Mouse (Mus musculus): ENCODE results near the gene Ormdl2. TPM values are rescaled to one million over a fixed set of nuclear protein-coding genes. Genes with fewer than 3 reads are reported as not detected.
A peak's percentile ranks its signal among the peaks of the same experiment; 100 is the strongest.

Gene Ormdl2
- polyA plus RNA-seq (2014; fragmentation: Nextera tagmentation; extraction: Ambion mirVana): 70.1 and 73.0 TPM in 2 replicates

- Histone ChIP-seq H3K4me2 (ENCODE audit: low read depth, low read length, severe bottlenecking) (peak within 1 kb of the TSS; percentile 81), H3K4me3 (ENCODE audit: low read depth, low read length) (peak within 1 kb of the TSS; percentile 89), H3K4me1 (replicated peaks; ENCODE audit: control insufficient read depth, insufficient read depth, low read length) (no peaks in the 10 kb centered on the region; the same call in 1 of the 2 replicates), H3K27ac (ENCODE audit: low read depth, low read length) (peak within 1 kb of the TSS; percentile 46; the same call in 1 of the 2 replicates), H3K36me3 (ENCODE audit: control insufficient read depth, insufficient read depth, low read length) (peaks cover 9% of the 10 kb centered on the region; the same call in 1 of the 2 replicates), H3K9ac (ENCODE audit: low read length) (peak within 1 kb of the TSS; percentile 87), H3K27me3 (ENCODE audit: control insufficient read depth, insufficient read depth, low read length) (no peaks in the 10 kb centered on the region), H3K9me3 (ENCODE audit: control insufficient read depth, low read length) (no peaks in the 10 kb centered on the region)
- under 1% methylated on average over 46 of the region's 46 CpGs for WGBS
- ATAC-seq (replicated peaks; ENCODE audit: low FRiP score) (peak; percentile 100), DNase-seq (ENCODE audit: low spot score) (peak; percentile 99)
Measured at GRCm38 (mm10) chr10:128821358-128822056, at the start of gene Ormdl2. Gene Ormdl2 (minus strand): TSS chr10:128821645.

- 88% methylated on average over 3 of the region's 3 CpGs for WGBS
- Histone ChIP-seq H3K36me3 (ENCODE audit: control insufficient read depth, insufficient read depth, low read length) (peaks cover 6% of the 10 kb centered on the region; the same call in 1 of the 2 replicates), H3K27me3 (ENCODE audit: control insufficient read depth, insufficient read depth, low read length) (no peaks in the 10 kb centered on the region)
Measured at GRCm38 (mm10) chr10:128870341-128870740, 48.9 kb upstream of the Ormdl2 start.

GRCm38 (mm10) chr10:128866518-128866917 is 45.1 kb upstream of the Ormdl2 start:
- WGBS: 93% methylated on average over 1 of the region's 1 CpGs
- Histone ChIP-seq H3K9ac (ENCODE audit: low read length) (no peak overlapping the region), H3K4me2 (ENCODE audit: low read depth, low read length, severe bottlenecking) (no peak overlapping the region), H3K4me3 (ENCODE audit: low read depth, low read length) (no peak overlapping the region), H3K36me3 (ENCODE audit: control insufficient read depth, insufficient read depth, low read length) (peaks cover 2% of the 10 kb centered on the region; the same call in 1 of the 2 replicates), H3K27ac (ENCODE audit: low read depth, low read length) (no peak overlapping the region), H3K4me1 (replicated peaks; ENCODE audit: control insufficient read depth, insufficient read depth, low read length) (no peaks in the 10 kb centered on the region), H3K27me3 (ENCODE audit: control insufficient read depth, insufficient read depth, low read length) (no peaks in the 10 kb centered on the region), H3K9me3 (ENCODE audit: control insufficient read depth, low read length) (no peaks in the 10 kb centered on the region)
- ATAC-seq (replicated peaks; ENCODE audit: low FRiP score) (no peak), DNase-seq (ENCODE audit: low spot score) (no peak)

More at GRCm38 (mm10) chr10:128870341-128870740, 48.9 kb upstream of the Ormdl2 start:
- no peak overlapping the region for H3K4me3 ChIP-seq (ENCODE audit: low read depth, low read length)
- ATAC-seq (replicated peaks; ENCODE audit: low FRiP score) (no peak), DNase-seq (ENCODE audit: low spot score) (no peak)
- no peaks in the 10 kb centered on the region for H3K4me1 ChIP-seq (replicated peaks; ENCODE audit: control insufficient read depth, insufficient read depth, low read length)
- no peak overlapping the region for H3K27ac ChIP-seq (ENCODE audit: low read depth, low read length)
- no peak overlapping the region for H3K4me2 ChIP-seq (ENCODE audit: low read depth, low read length, severe bottlenecking)
- H3K9me3 ChIP-seq (ENCODE audit: control insufficient read depth, low read length): no peaks in the 10 kb centered on the region
- no peak overlapping the region for H3K9ac ChIP-seq (ENCODE audit: low read length)

- Histone ChIP-seq H3K4me2 (ENCODE audit: low read depth, low read length, severe bottlenecking) (no peak overlapping the region), H3K4me1 (replicated peaks; ENCODE audit: control insufficient read depth, insufficient read depth, low read length) (no peaks in the 10 kb centered on the region), H3K27ac (ENCODE audit: low read depth, low read length) (no peak overlapping the region), H3K9me3 (ENCODE audit: control insufficient read depth, low read length) (no peaks in the 10 kb centered on the region), H3K4me3 (ENCODE audit: low read depth, low read length) (no peak overlapping the region), H3K36me3 (ENCODE audit: control insufficient read depth, insufficient read depth, low read length) (peaks cover 2% of the 10 kb centered on the region; the same call in 1 of the 2 replicates), H3K9ac (ENCODE audit: low read length) (no peak overlapping the region), H3K27me3 (ENCODE audit: control insufficient read depth, insufficient read depth, low read length) (no peaks in the 10 kb centered on the region)
- WGBS: 88% methylated on average over 3 of the region's 3 CpGs
- DNase-seq (ENCODE audit: low spot score) (no peak), ATAC-seq (replicated peaks; ENCODE audit: low FRiP score) (no peak)
Measured at GRCm38 (mm10) chr10:128866042-128866441, 44.6 kb upstream of the Ormdl2 start.

- Histone ChIP-seq H3K9ac (ENCODE audit: low read length) (no peak overlapping the region), H3K27ac (ENCODE audit: low read depth, low read length) (no peak overlapping the region), H3K9me3 (ENCODE audit: control insufficient read depth, low read length) (no peaks in the 10 kb centered on the region), H3K4me3 (ENCODE audit: low read depth, low read length) (no peak overlapping the region), H3K27me3 (ENCODE audit: control insufficient read depth, insufficient read depth, low read length) (no peaks in the 10 kb centered on the region), H3K36me3 (ENCODE audit: control insufficient read depth, insufficient read depth, low read length) (no peaks in the 10 kb centered on the region; the same call in 1 of the 2 replicates), H3K4me2 (ENCODE audit: low read depth, low read length, severe bottlenecking) (no peak overlapping the region), H3K4me1 (replicated peaks; ENCODE audit: control insufficient read depth, insufficient read depth, low read length) (no peaks in the 10 kb centered on the region)
- DNase-seq (ENCODE audit: low spot score) (no peak), ATAC-seq (replicated peaks; ENCODE audit: low FRiP score) (no peak)
Measured at GRCm38 (mm10) chr10:128861176-128861575, 39.7 kb upstream of the Ormdl2 start.

GRCm38 (mm10) chr10:128850339-128850738 is 28.9 kb upstream of the Ormdl2 start:
- Histone ChIP-seq H3K4me1 (replicated peaks; ENCODE audit: control insufficient read depth, insufficient read depth, low read length) (no peaks in the 10 kb centered on the region), H3K9ac (ENCODE audit: low read length) (no peak overlapping the region), H3K36me3 (ENCODE audit: control insufficient read depth, insufficient read depth, low read length) (0 out of 2 replicates have a peak, but pooled peaks cover 3% of the 10 kb centered on the region), H3K4me3 (ENCODE audit: low read depth, low read length) (no peak overlapping the region), H3K27me3 (ENCODE audit: control insufficient read depth, insufficient read depth, low read length) (no peaks in the 10 kb centered on the region), H3K9me3 (ENCODE audit: control insufficient read depth, low read length) (no peaks in the 10 kb centered on the region), H3K27ac (ENCODE audit: low read depth, low read length) (no peak overlapping the region), H3K4me2 (ENCODE audit: low read depth, low read length, severe bottlenecking) (no peak overlapping the region)
- no peak for ATAC-seq (replicated peaks; ENCODE audit: low FRiP score)
- no peak for DNase-seq (ENCODE audit: low spot score)
- 82% methylated on average over 3 of the region's 3 CpGs for WGBS

- H3K4me1 ChIP-seq (replicated peaks; ENCODE audit: control insufficient read depth, insufficient read depth, low read length): no peaks in the 10 kb centered on the region
- no peaks in the 10 kb centered on the region for H3K9me3 ChIP-seq (ENCODE audit: control insufficient read depth, low read length)
- no peak overlapping the region for H3K9ac ChIP-seq (ENCODE audit: low read length)
- H3K36me3 ChIP-seq (ENCODE audit: control insufficient read depth, insufficient read depth, low read length): 0 out of 2 replicates have a peak, but pooled peaks cover 3% of the 10 kb centered on the region
- 83% methylated on average over 2 of the region's 2 CpGs for WGBS
- no peaks in the 10 kb centered on the region for H3K27me3 ChIP-seq (ENCODE audit: control insufficient read depth, insufficient read depth, low read length)
- no peak overlapping the region for H3K27ac ChIP-seq (ENCODE audit: low read depth, low read length)
- no peak for DNase-seq (ENCODE audit: low spot score)
- ATAC-seq (replicated peaks; ENCODE audit: low FRiP score): no peak
- H3K4me3 ChIP-seq (ENCODE audit: low read depth, low read length): no peak overlapping the region
- H3K4me2 ChIP-seq (ENCODE audit: low read depth, low read length, severe bottlenecking): no peak overlapping the region
Measured at GRCm38 (mm10) chr10:128848426-128848825, 27.0 kb upstream of the Ormdl2 start.

- WGBS: 96% methylated on average over 4 of the region's 4 CpGs
- H3K27me3 ChIP-seq (ENCODE audit: control insufficient read depth, insufficient read depth, low read length): no peaks in the 10 kb centered on the region
- ATAC-seq (replicated peaks; ENCODE audit: low FRiP score): no peak
- 0 out of 2 replicates have a peak, but pooled peaks cover 3% of the 10 kb centered on the region for H3K36me3 ChIP-seq (ENCODE audit: control insufficient read depth, insufficient read depth, low read length)
- H3K27ac ChIP-seq (ENCODE audit: low read depth, low read length): no peak overlapping the region
- no peaks in the 10 kb centered on the region for H3K4me1 ChIP-seq (replicated peaks; ENCODE audit: control insufficient read depth, insufficient read depth, low read length)
- H3K9me3 ChIP-seq (ENCODE audit: control insufficient read depth, low read length): no peaks in the 10 kb centered on the region
- H3K4me3 ChIP-seq (ENCODE audit: low read depth, low read length): no peak overlapping the region
- H3K4me2 ChIP-seq (ENCODE audit: low read depth, low read length, severe bottlenecking): no peak overlapping the region
- H3K9ac ChIP-seq (ENCODE audit: low read length): no peak overlapping the region
- no peak for DNase-seq (ENCODE audit: low spot score)
Measured at GRCm38 (mm10) chr10:128846664-128847063, 25.2 kb upstream of the Ormdl2 start.

GRCm38 (mm10) chr10:128845516-128845915 is 24.1 kb upstream of the Ormdl2 start:
- no peak overlapping the region for H3K9ac ChIP-seq (ENCODE audit: low read length)
- DNase-seq (ENCODE audit: low spot score): no peak
- no peak overlapping the region for H3K4me3 ChIP-seq (ENCODE audit: low read depth, low read length)
- no peaks in the 10 kb centered on the region for H3K27me3 ChIP-seq (ENCODE audit: control insufficient read depth, insufficient read depth, low read length)
- peaks cover 3% of the 10 kb centered on the region; the same call in 1 of the 2 replicates for H3K36me3 ChIP-seq (ENCODE audit: control insufficient read depth, insufficient read depth, low read length)
- no peaks in the 10 kb centered on the region for H3K4me1 ChIP-seq (replicated peaks; ENCODE audit: control insufficient read depth, insufficient read depth, low read length)
- no peak overlapping the region for H3K4me2 ChIP-seq (ENCODE audit: low read depth, low read length, severe bottlenecking)
- no peak overlapping the region for H3K27ac ChIP-seq (ENCODE audit: low read depth, low read length)
- ATAC-seq (replicated peaks; ENCODE audit: low FRiP score): no peak
- 52% methylated on average over 2 of the region's 2 CpGs for WGBS
- no peaks in the 10 kb centered on the region for H3K9me3 ChIP-seq (ENCODE audit: control insufficient read depth, low read length)
